Mouse (Mus musculus) hindbrain, embryonic 11.5 days (tissue): Measurements from ENCODE around the gene 1700016K19Rik. TPM values are rescaled to one million over a fixed set of nuclear protein-coding genes. Genes with fewer than 3 reads are reported as not detected.

ENCODE experiments used
- ATAC-seq: fragments of 200-750 bp; cut with Nextera tagmentation; 2 replicates; pipeline ENCODE4 v1.8.0; 2017; ENCODE audit warnings: mild to moderate bottlenecking, moderate TSS enrichment, moderate library complexity; ENCODE audit not compliant: low FRiP score
- DNase-seq: peaks from one replicate; pipeline ENCODE4 v3.0.0-alpha.2; 2015; ENCODE audit warnings: low spot score
- H3K27ac ChIP-seq: fragments of 300-500 bp; sonication (generic); 2 replicates; pipeline ENCODE4 v1.5.1; 2014; ENCODE audit warnings: mild to moderate bottlenecking, low read depth, low read length
- H3K27me3 ChIP-seq: fragments of 300-500 bp; sonication (generic); 2 replicates; pipeline ENCODE4 v1.6.1; 2014; ENCODE audit warnings: mild to moderate bottlenecking, low read length, moderate library complexity, mixed read lengths; ENCODE audit not compliant: control insufficient read depth, insufficient read depth
- H3K36me3 ChIP-seq: fragments of 300-500 bp; sonication (generic); 2 replicates; pipeline ENCODE4 v1.6.1; 2014; ENCODE audit warnings: mild to moderate bottlenecking, low read length, moderate library complexity, mixed read lengths; ENCODE audit not compliant: control insufficient read depth, insufficient read depth
- H3K4me1 ChIP-seq: fragments of 300-500 bp; sonication (generic); replicated peaks from 2 replicates; pipeline ENCODE4 v1.6.1; 2014; ENCODE audit warnings: low read length, mixed read lengths; ENCODE audit not compliant: control insufficient read depth, insufficient read depth
- H3K4me2 ChIP-seq: fragments of 300-500 bp; sonication (generic); replicated peaks from 2 replicates; pipeline ENCODE4 v1.6.1; 2014; ENCODE audit warnings: mild to moderate bottlenecking, low read depth, low read length
- H3K4me3 ChIP-seq: fragments of 300-500 bp; sonication (generic); 2 replicates; pipeline ENCODE4 v1.5.1; 2014; ENCODE audit warnings: low read depth, low read length
- H3K9ac ChIP-seq: fragments of 300-500 bp; sonication (generic); 2 replicates; pipeline ENCODE4 v1.6.1; 2014; ENCODE audit warnings: low read depth, low read length
- H3K9me3 ChIP-seq: fragments of 300-500 bp; sonication (generic); 2 replicates; pipeline ENCODE4 v1.6.1; 2016; ENCODE audit warnings: low read length; ENCODE audit not compliant: control insufficient read depth
- WGBS: fragments of 180-500 bp; shearing (Covaris S2); extraction: QIAGEN DNeasy Blood & Tissue Kit; methylation state at CpG from one replicate; pipeline ENCODE4 v1.1.7; 2014; 5-methylcytosine and 5-hydroxymethylcytosine counted together
- polyA plus RNA-seq: library from polyadenylated mRNA; unstranded; fragments of >200 nt; fragmentation: Nextera tagmentation; extraction: Ambion mirVana; gene quantifications from 2 replicates; pipeline ENCODE4 v1.2.1, GENCODE M21; 2014

1700016K19Rik gene
- polyA plus RNA-seq, 1 experiment from 2014 or later, result 3.1 TPM

DNA sequence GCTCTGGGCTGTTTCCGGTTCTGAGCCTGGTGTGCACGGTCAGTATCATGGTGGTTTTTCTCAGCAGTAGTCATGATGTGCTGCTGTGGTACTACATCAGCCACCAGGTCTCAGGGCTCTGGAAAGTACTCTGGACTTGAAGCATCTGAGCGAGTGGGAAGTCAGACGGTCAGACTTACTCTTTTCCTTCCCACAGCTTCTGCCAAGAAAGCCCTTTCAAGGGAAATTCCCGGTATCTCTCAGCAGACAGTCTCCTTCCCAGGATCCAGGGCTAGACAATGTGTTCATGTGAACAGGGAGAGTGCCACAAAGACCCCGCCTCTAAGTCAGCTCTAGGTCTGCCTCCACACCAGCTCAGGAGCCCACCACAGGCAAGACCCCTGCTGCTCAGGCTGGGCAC, 45.7 kb downstream of the 1700016K19Rik start:
- ATAC-seq, result no peak
- DNase-seq, result no peak

DNA sequence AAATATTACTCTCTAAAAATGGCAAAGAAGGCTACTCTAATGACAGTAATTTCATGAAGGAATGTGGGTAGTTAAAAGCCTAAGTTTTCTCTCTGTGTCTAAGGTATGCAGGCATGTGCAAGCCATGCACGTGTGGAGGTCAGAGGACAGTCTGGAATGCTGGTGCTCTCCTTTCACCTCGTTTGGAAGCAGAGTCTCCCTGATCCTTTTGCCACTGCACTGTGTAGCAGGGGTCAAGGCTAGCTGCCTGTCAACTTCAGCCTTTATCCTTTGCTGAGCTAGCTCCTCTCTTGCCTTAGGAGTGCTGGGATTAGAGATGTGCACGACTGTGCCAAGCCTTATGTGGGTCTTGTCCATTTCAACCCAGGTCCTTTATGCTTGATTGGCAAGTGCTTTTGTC, 50.8 kb downstream of the 1700016K19Rik start:
- no peak for DNase-seq
- no peaks in the 10 kb centered on the region; the same call in 1 of the 2 replicates for H3K36me3 ChIP-seq
- H3K4me1 ChIP-seq, result no peaks in the 10 kb centered on the region
- no peak overlapping the region for H3K4me2 ChIP-seq
- H3K9me3 ChIP-seq, result no peaks in the 10 kb centered on the region
- H3K27ac ChIP-seq, result no peak overlapping the region
- WGBS, result 42% methylated on average over 3 of the region's 3 CpGs
- no peak for ATAC-seq
- no peak overlapping the region for H3K9ac ChIP-seq
- H3K4me3 ChIP-seq, result no peak overlapping the region
- H3K27me3 ChIP-seq, result no peaks in the 10 kb centered on the region

More for the DNA sequence above, 45.7 kb downstream of the 1700016K19Rik start:
- no peaks in the 10 kb centered on the region for H3K9me3 ChIP-seq
- no peaks in the 10 kb centered on the region for H3K4me1 ChIP-seq
- no peak overlapping the region for H3K4me3 ChIP-seq
- H3K36me3 ChIP-seq, result no peaks in the 10 kb centered on the region; the same call in 1 of the 2 replicates
- H3K4me2 ChIP-seq, result no peak overlapping the region
- H3K27ac ChIP-seq, result no peak overlapping the region
- no peaks in the 10 kb centered on the region for H3K27me3 ChIP-seq
- 85% methylated on average over 6 of the region's 6 CpGs for WGBS
- no peak overlapping the region for H3K9ac ChIP-seq

DNA sequence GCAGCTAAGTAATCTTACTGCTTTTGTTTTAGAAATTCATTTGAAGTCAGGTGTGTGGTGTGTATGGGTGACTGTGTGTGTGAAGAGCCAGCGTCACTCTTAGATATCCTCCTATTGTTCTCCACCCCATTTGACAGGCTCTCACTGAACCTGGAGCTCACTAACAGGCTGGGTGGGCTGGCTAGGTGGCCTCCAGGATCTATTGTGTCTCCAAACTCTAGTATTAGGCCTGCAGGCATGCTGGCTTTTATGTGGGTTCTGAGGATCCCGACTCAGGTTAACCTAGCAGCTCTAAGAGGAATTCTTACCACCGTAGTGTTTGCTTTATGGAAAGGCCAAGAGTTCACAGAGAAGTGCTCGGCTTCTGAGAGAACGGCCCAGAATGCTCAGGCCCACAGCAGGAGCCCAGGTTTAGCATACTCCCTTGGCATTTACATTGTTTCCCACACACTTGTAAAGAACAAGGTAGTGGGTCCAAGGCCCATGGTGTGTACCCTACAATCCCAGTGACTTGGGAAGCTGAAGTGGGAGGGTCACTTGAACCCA, 51.3 kb downstream of the 1700016K19Rik start:
- H3K27ac ChIP-seq, result no peak overlapping the region
- no peaks in the 10 kb centered on the region for H3K9me3 ChIP-seq
- no peak overlapping the region for H3K4me3 ChIP-seq
- DNase-seq (no peak), ATAC-seq (no peak)
- no peak overlapping the region for H3K9ac ChIP-seq
- 47% methylated on average over 5 of the region's 5 CpGs for WGBS
- H3K27me3 ChIP-seq, result no peaks in the 10 kb centered on the region
- H3K36me3 ChIP-seq, result no peaks in the 10 kb centered on the region; the same call in 1 of the 2 replicates
- no peak overlapping the region for H3K4me2 ChIP-seq
- no peaks in the 10 kb centered on the region for H3K4me1 ChIP-seq

DNA sequence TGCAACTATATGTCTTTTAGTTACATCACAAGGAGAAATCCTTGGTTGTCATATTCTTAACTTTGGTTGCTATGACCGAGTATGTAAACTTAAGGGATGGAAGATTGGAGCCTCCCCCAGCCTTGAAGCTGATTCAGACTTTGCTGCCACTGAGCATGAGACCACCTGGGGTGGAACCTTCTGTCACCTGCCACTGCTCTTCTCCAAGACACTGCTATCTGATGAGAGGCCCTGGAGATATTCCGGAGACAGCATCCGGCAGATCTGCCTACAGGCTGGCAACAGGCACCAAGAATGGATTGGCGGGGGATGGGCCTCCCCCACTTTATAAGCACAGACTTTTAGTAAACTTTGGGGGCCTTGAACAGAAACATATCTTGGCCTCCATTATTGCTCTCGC, 52.8 kb downstream of the 1700016K19Rik start:
- H3K9me3 ChIP-seq, result no peaks in the 10 kb centered on the region
- WGBS, result 87% methylated on average over 5 of the region's 5 CpGs

More for the DNA sequence above, 52.8 kb downstream of the 1700016K19Rik start:
- no peaks in the 10 kb centered on the region for H3K27me3 ChIP-seq
- no peaks in the 10 kb centered on the region for H3K4me1 ChIP-seq
- H3K9ac ChIP-seq, result no peak overlapping the region
- no peaks in the 10 kb centered on the region for H3K36me3 ChIP-seq
- H3K4me3 ChIP-seq, result no peak overlapping the region
- ATAC-seq (no peak), DNase-seq (no peak)
- no peak overlapping the region for H3K27ac ChIP-seq
- H3K4me2 ChIP-seq, result no peak overlapping the region

Other genes with a start within 250 kb of the 1700016K19Rik start
- gene Doc2b, start 203.9 kb upstream of the 1700016K19Rik start, polyA plus RNA-seq, result 0.24 and 0.62 TPM in 2 replicates
- 1.5 and 2.2 TPM in 2 replicates for gene Rph3al, start 61.5 kb upstream of the 1700016K19Rik start, polyA plus RNA-seq
- gene Rflnb, start 27.9 kb downstream of the 1700016K19Rik start, polyA plus RNA-seq, result 12.9 and 14.6 TPM in 2 replicates
- gene Vps53, start 179.7 kb downstream of the 1700016K19Rik start, polyA plus RNA-seq, result 49.8 and 51.8 TPM in 2 replicates
- 31.9 and 33.2 TPM in 2 replicates for gene Fam57a, start 179.8 kb downstream of the 1700016K19Rik start, polyA plus RNA-seq
- gene Dbil5, start 217.7 kb downstream of the 1700016K19Rik start, polyA plus RNA-seq, result 0.66 TPM in 1 of 2 replicates, not detected in the other
- gene Gemin4, start 217.8 kb downstream of the 1700016K19Rik start, polyA plus RNA-seq, result 31.4 and 36.8 TPM in 2 replicates
- 21.9 and 22.4 TPM in 2 replicates for gene Mrm3, start 243.8 kb downstream of the 1700016K19Rik start, polyA plus RNA-seq
- gene Glod4, start 243.8 kb downstream of the 1700016K19Rik start, polyA plus RNA-seq, result 132 and 140 TPM in 2 replicates